Mouse (Mus musculus) liver (tissue): ENCODE results near the gene Rpl6.
A peak's percentile ranks its signal among the peaks of the same experiment; 100 is the strongest.
"Not testable (repeated sequence)": the region's sequence is repeated elsewhere in the genome, so short reads cannot be mapped to it uniquely, and the experiment has no call there.

Experiments used
- DNase-seq: peaks from one replicate; pipeline ENCODE4 v3.0.0-alpha.2; 2020; ENCODE audit warnings: mixed read lengths

Rpl6 gene

GRCm38 (mm10) chr5:121198376-121198775, 5.9 kb upstream of the Rpl6 start:
- peak; percentile 34 for DNase-seq

GRCm38 (mm10) chr5:121201739-121202138, 2.5 kb upstream of the Rpl6 start:
- no peak for DNase-seq

GRCm38 (mm10) chr5:121202467-121202866, 1.8 kb upstream of the Rpl6 start:
- no peak for DNase-seq

GRCm38 (mm10) chr5:121205537-121206130, 1.4 kb downstream of the Rpl6 start:
- DNase-seq, result not testable (repeated sequence)

GRCm38 (mm10) chr5:121206540-121206939, 2.3 kb downstream of the Rpl6 start:
- no peak for DNase-seq

GRCm38 (mm10) chr5:121206984-121207383, 2.7 kb downstream of the Rpl6 start:
- no peak for DNase-seq

- no peak for DNase-seq
Measured at GRCm38 (mm10) chr5:121209755-121210600, 5.7 kb downstream of the Rpl6 start.

GRCm38 (mm10) chr5:121210601-121210924, 6.3 kb downstream of the Rpl6 start:
- no peak for DNase-seq

GRCm38 (mm10) chr5:121212108-121212507, 7.8 kb downstream of the Rpl6 start:
- no peak for DNase-seq

- no peak for DNase-seq
Measured at GRCm38 (mm10) chr5:121214707-121215106, 10.4 kb downstream of the Rpl6 start.

- DNase-seq, result peak; percentile 86
Measured at GRCm38 (mm10) chr5:121215380-121216125, 11.3 kb downstream of the Rpl6 start.

GRCm38 (mm10) chr5:121216126-121216446, 11.8 kb downstream of the Rpl6 start:
- peak; percentile 92 for DNase-seq

- not testable (repeated sequence) for DNase-seq
Measured at GRCm38 (mm10) chr5:121216584-121217312, 12.5 kb downstream of the Rpl6 start.

- no peak for DNase-seq
Measured at GRCm38 (mm10) chr5:121217313-121217634, 13.0 kb downstream of the Rpl6 start.

- DNase-seq, result no peak
Measured at GRCm38 (mm10) chr5:121219190-121219589, 14.9 kb downstream of the Rpl6 start.

- DNase-seq, result peak; percentile 100
Measured at GRCm38 (mm10) chr5:121219980-121220731, 15.9 kb downstream of the Rpl6 start, which contains the start of gene Hectd4. TSS of gene Hectd4 (plus strand) at chr5:121220219.

- DNase-seq, result peak; percentile 80
Measured at GRCm38 (mm10) chr5:121220732-121221301, 16.5 kb downstream of the Rpl6 start.

GRCm38 (mm10) chr5:121221328-121221850, 17.1 kb downstream of the Rpl6 start:
- DNase-seq, result no peak

- not testable (repeated sequence) for DNase-seq
Measured at GRCm38 (mm10) chr5:121224020-121224419, 19.7 kb downstream of the Rpl6 start.

GRCm38 (mm10) chr5:121224856-121225255, 20.6 kb downstream of the Rpl6 start:
- DNase-seq, result no peak

GRCm38 (mm10) chr5:121225854-121226253, 21.6 kb downstream of the Rpl6 start:
- DNase-seq, result no peak

- no peak for DNase-seq
Measured at GRCm38 (mm10) chr5:121226406-121226805, 22.1 kb downstream of the Rpl6 start.
